Mouse (Mus musculus): ENCODE data around the gene Rreb1.

GRCm38 (mm10) chr13:37883008-37883407 is 104.8 kb downstream of the Rreb1 start:
- TF ChIP-seq CTCF (IDR thresholded peaks at IDR 0.05; ENCODE audit: low read depth) (no peak), EP300 (IDR thresholded peaks at IDR 0.05; ENCODE audit: low read depth) (no peak)

All from heart, postnatal 0 days (tissue).